Mouse (Mus musculus) heart, embryonic 14.5 days (tissue): ENCODE results near the gene Hivep3. TPM values are rescaled to one million over a fixed set of nuclear protein-coding genes. Genes with fewer than 3 reads are reported as not detected.

Experiments used
- ATAC-seq: fragments of 200-750 bp; cut with Nextera tagmentation; 2 replicates; pipeline ENCODE4 v1.8.0; 2017; ENCODE audit warnings: low read depth, moderate TSS enrichment; ENCODE audit not compliant: insufficient number of reproducible peaks, insufficient read depth, low FRiP score
- H3K27ac ChIP-seq, 2 experiments: fragments of 200-500 bp in 1 of 2; fragments of 300-500 bp in 1 of 2; sonication (generic) in 1 of 2; replicated peaks in 1 of 2; 2 replicates each; pipeline ENCODE4 v1.5.1; 2012 to 2014; ENCODE audit warnings: low read depth in 2 of 2, low read length in 2 of 2, control low read depth in 1 of 2, mild to moderate bottlenecking in 1 of 2, mixed read lengths in 1 of 2; ENCODE audit not compliant: control insufficient read depth in 1 of 2, insufficient read depth in 1 of 2
- H3K27me3 ChIP-seq: fragments of 300-500 bp; sonication (generic); 2 replicates; pipeline ENCODE4 v1.6.1; 2014; ENCODE audit warnings: mild to moderate bottlenecking, low read length, control low read depth; ENCODE audit not compliant: control insufficient read depth, insufficient read depth
- H3K36me3 ChIP-seq: fragments of 300-500 bp; sonication (generic); 2 replicates; pipeline ENCODE4 v1.6.1; 2014; ENCODE audit warnings: mild to moderate bottlenecking, control low read depth, low read length, mixed read lengths; ENCODE audit not compliant: control insufficient read depth, insufficient read depth
- H3K4me1 ChIP-seq, 2 experiments: fragments of 200-500 bp in 1 of 2; fragments of 300-500 bp in 1 of 2; sonication (generic) in 1 of 2; 2 replicates each; pipeline ENCODE4 v1.6.1; 2012 to 2014; ENCODE audit warnings: low read length in 2 of 2, control low read depth in 1 of 2, mixed read lengths in 1 of 2; ENCODE audit not compliant: control insufficient read depth in 2 of 2, insufficient read depth in 2 of 2
- H3K4me2 ChIP-seq: fragments of 300-500 bp; sonication (generic); 2 replicates; pipeline ENCODE4 v1.6.1; 2014; ENCODE audit warnings: mild to moderate bottlenecking, low read length
- H3K4me3 ChIP-seq, 2 experiments: fragments of 200-500 bp in 1 of 2; fragments of 300-500 bp in 1 of 2; sonication (generic) in 1 of 2; 2 replicates each; pipeline ENCODE4 v1.5.1; 2012 to 2014; ENCODE audit warnings: low read length in 2 of 2, mild to moderate bottlenecking in 2 of 2, control low read depth in 1 of 2, low read depth in 1 of 2, moderate library complexity in 1 of 2; ENCODE audit not compliant: control insufficient read depth in 1 of 2, insufficient read depth in 1 of 2
- H3K9ac ChIP-seq: fragments of 300-500 bp; sonication (generic); 2 replicates; pipeline ENCODE4 v1.6.1; 2014; ENCODE audit warnings: mild to moderate bottlenecking, low read length
- H3K9me3 ChIP-seq: fragments of 300-500 bp; sonication (generic); 2 replicates; pipeline ENCODE4 v1.6.1; 2016; ENCODE audit warnings: low read length, control low read depth; ENCODE audit not compliant: control insufficient read depth
- WGBS: fragments of 180-500 bp; shearing (Covaris S2); extraction: QIAGEN DNeasy Blood & Tissue Kit; methylation state at CpG from one replicate; pipeline ENCODE4 v1.1.7; 2014; 5-methylcytosine and 5-hydroxymethylcytosine counted together
- polyA plus RNA-seq: library from polyadenylated mRNA; unstranded; fragments of >200 nt; fragmentation: Nextera tagmentation; extraction: Ambion mirVana; gene quantifications from 2 replicates; pipeline ENCODE4 v1.2.1, GENCODE M21; 2014

The Hivep3 gene
- polyA plus RNA-seq, 1 experiment from 2014 or later, result 6.8 TPM

DNA sequence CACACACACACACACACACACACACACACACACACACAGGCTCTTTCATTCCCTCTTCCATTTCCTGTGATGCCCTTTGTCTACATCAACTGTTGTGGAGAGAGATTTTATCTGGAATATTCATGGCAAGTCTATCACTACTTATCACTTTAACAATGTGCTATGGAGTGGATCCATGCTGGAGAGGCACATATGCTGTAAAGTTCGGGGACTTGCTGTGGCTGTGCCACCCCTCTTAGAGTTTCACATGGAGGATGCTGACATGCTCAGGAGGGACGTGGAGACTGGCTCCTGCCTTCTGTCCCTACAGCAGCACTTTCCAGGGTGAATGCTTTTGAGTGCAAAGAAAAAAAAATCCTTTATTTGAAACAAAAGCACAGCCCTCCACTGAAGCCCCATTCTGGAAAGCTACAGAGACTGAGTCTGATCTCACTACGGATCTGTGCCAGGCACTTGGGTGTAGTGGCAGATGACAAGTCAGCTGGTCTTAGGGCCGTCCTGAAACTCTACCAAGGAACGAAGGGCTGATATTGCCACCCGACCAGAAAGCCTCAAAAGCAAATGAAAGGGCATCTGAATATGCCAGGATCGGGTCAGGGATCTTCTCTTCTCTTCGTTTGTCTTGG lies 143.1 kb downstream of the Hivep3 start:
- H3K36me3 ChIP-seq, result no peaks in the 10 kb centered on the region
- H3K27me3 ChIP-seq, result no peaks in the 10 kb centered on the region
- H3K9me3 ChIP-seq, result no peaks in the 10 kb centered on the region
- no peak overlapping the region for H3K4me2 ChIP-seq
- no peaks in the 10 kb centered on the region for H3K4me1 ChIP-seq
- no peak overlapping the region for H3K27ac ChIP-seq
- no peak overlapping the region for H3K9ac ChIP-seq
- WGBS, result 70% methylated on average over 8 of the region's 8 CpGs
- ATAC-seq, result no peak
- H3K4me3 ChIP-seq, result no peak overlapping the region

DNA sequence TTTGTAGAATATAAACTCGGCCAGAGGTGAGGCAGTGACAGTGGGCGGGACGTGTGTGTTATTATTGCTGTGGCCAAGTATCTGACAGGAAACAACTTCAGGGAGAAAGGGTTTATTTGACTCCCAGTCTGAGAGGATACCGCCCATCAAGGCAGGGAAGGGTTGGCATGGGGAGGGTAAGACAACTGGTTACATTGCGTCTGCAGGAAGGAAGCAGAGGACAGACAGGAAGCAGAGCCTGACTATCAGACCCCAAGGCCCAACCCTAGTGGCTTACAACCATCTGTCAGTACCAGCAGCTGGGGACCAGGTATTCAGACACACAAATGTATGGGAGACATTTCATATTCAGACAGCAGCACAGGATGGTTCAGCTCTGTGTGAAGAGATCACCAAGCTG lies 144.6 kb downstream of the Hivep3 start:
- ATAC-seq, result no peak
- Histone ChIP-seq H3K4me1 (no peaks in the 10 kb centered on the region), H3K9ac (no peak overlapping the region), H3K4me2 (no peak overlapping the region), H3K9me3 (no peaks in the 10 kb centered on the region), H3K4me3 (no peak overlapping the region), H3K27me3 (no peaks in the 10 kb centered on the region), H3K27ac (no peak overlapping the region), H3K36me3 (no peaks in the 10 kb centered on the region)
- 60% methylated on average over 5 of the region's 5 CpGs for whole genome bisulfite sequencing

DNA sequence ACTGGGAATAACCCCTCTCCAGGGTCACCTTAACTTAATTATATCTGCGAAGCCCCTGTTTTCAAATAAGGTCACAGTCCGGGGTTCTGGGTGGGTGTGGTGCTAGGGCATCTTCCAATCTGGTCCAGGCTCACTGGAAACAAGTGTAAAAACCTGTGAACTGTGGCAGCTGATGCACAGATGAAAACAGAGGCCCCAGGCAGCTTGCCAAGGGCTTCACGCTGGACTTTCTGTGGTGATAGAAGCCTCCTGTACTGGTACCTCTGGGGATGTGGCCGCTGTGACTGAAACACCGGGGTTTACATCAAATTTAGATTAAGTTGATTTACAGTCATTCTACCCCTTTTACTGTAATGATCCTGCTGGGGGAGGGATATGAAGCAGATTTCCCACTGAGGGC lies 146.1 kb downstream of the Hivep3 start:
- Histone ChIP-seq H3K27ac (no peak overlapping the region), H3K9me3 (no peaks in the 10 kb centered on the region), H3K4me2 (no peak overlapping the region), H3K36me3 (no peaks in the 10 kb centered on the region), H3K4me1 (no peaks in the 10 kb centered on the region), H3K27me3 (no peaks in the 10 kb centered on the region), H3K4me3 (no peak overlapping the region), H3K9ac (no peak overlapping the region)
- no peak for ATAC-seq
- 66% methylated on average over 5 of the region's 5 CpGs for WGBS

DNA sequence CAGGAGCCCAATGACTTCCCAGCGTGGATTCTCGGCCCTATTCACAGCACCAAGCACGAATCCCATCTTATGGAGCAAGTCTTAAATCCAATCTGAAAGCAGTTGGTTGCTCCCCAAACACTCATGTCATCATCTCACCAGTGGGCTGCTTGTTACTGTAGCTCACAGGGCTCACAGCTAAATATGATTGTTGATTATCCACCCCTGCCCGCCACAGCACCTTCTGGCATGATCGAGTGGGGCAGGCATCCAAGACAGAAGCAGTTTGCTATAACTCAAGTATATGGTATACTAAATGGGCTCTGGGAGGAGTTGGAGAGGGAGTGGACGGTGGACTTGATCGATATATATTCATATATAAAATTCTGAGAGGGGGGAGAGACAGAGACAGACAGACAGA lies 146.7 kb downstream of the Hivep3 start:
- 84% methylated on average over 7 of the region's 7 CpGs for WGBS
- Histone ChIP-seq H3K4me3 (no peak overlapping the region), H3K27me3 (no peaks in the 10 kb centered on the region), H3K9ac (no peak overlapping the region), H3K27ac (no peak overlapping the region), H3K36me3 (no peaks in the 10 kb centered on the region), H3K4me2 (no peak overlapping the region), H3K9me3 (no peaks in the 10 kb centered on the region), H3K4me1 (no peaks in the 10 kb centered on the region)
- no peak for ATAC-seq

DNA sequence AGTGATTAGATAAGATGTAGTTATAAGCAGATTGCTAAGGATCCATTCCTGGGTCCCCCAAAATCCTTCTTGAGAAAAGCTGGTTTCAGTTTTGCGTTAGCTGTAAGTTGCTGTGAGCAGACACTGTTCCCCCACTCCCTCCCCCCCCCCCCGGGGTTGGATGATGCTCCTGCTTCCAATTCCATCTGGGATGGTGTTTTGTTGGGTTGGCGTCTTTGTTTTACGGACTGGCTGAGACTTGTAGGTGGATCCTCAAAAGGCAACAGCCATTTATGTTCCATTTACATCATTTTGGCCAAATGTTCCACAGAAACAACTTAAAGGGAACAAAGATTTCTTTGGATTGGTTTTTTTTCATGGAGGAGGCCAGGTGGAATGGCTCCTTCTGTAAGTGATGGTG lies 147.7 kb downstream of the Hivep3 start:
- Histone ChIP-seq H3K4me2 (no peak overlapping the region), H3K27me3 (no peaks in the 10 kb centered on the region), H3K9ac (no peak overlapping the region), H3K4me1 (no peaks in the 10 kb centered on the region), H3K36me3 (no peaks in the 10 kb centered on the region), H3K9me3 (no peaks in the 10 kb centered on the region), H3K4me3 (no peak overlapping the region), H3K27ac (no peak overlapping the region)
- no peak for ATAC-seq
- WGBS, result 75% methylated on average over 4 of the region's 4 CpGs

DNA sequence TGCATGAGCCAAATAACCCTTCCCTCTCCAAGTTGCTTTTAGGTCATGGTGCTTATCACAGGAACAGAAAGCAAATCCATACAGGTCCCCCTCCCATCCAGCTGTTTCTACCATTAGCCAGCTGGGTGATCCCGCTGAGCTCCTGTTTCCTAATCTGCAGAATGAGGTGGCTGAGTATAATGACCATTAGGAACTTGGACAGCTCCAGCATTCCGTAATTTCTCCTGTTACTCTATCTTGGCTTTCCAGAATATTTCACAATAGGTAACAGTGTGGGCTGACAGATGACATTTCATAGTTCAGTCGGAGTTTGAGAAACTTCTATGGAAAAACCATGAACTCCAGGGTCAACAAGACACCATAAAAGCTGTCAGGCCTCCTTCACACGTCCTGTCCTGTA lies 148.8 kb downstream of the Hivep3 start:
- H3K36me3 ChIP-seq, result no peaks in the 10 kb centered on the region
- no peak overlapping the region for H3K4me3 ChIP-seq
- H3K9ac ChIP-seq, result no peak overlapping the region
- no peak overlapping the region for H3K4me2 ChIP-seq
- no peaks in the 10 kb centered on the region for H3K4me1 ChIP-seq
- no peaks in the 10 kb centered on the region for H3K27me3 ChIP-seq
- no peak overlapping the region for H3K27ac ChIP-seq
- no peaks in the 10 kb centered on the region for H3K9me3 ChIP-seq
- ATAC-seq, result no peak
- 27% methylated on average over 4 of the region's 4 CpGs for WGBS

DNA sequence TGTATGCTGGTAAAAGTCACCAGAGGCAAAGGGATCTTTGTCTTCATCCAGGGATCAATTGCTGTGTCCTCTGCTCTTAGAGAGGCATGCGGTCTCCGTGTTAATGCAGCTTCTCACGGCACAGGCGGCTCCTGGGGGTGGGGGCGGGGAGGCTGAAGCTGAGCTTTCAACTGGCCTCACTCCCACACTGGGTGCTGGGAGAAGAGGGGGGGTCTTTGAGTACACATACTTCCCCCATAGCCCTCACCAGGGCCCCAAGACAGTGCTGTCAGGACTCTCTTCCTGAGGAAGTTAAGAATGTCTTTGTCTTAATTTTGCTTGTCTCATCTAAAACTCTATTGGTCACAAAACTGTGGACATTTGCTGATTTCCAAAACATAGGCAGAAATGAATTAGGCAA lies 149.2 kb downstream of the Hivep3 start:
- no peaks in the 10 kb centered on the region for H3K4me1 ChIP-seq
- H3K9ac ChIP-seq, result no peak overlapping the region
- 36% methylated on average over 5 of the region's 5 CpGs for WGBS
- H3K27me3 ChIP-seq, result no peaks in the 10 kb centered on the region
- no peaks in the 10 kb centered on the region for H3K36me3 ChIP-seq
- no peak for ATAC-seq
- no peak overlapping the region for H3K4me2 ChIP-seq
- H3K27ac ChIP-seq, result no peak overlapping the region
- H3K4me3 ChIP-seq, result no peak overlapping the region
- no peaks in the 10 kb centered on the region for H3K9me3 ChIP-seq

DNA sequence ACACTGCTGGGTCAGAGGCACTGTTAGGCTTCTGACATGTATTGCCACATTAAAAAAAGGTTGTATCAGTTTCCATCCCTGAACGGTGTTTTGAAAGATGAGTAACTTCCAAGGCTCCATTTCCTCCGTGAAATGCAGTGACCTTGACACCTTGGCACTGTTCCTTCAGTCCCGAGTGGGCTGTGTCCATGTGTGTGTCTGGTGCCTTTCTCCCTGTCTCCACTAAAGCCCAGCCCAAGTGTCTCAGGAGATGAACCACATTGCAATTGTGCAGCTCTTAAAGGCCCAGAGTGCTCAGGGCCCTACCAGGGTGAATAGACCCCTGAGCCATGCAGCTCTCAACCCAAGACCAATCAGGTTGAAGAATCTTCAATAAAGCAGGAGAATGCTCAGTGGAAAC lies 153.0 kb downstream of the Hivep3 start:
- Histone ChIP-seq H3K9me3 (no peaks in the 10 kb centered on the region), H3K27me3 (no peaks in the 10 kb centered on the region), H3K27ac (no peak overlapping the region), H3K9ac (no peak overlapping the region), H3K4me3 (no peak overlapping the region), H3K36me3 (no peaks in the 10 kb centered on the region), H3K4me2 (no peak overlapping the region), H3K4me1 (no peaks in the 10 kb centered on the region)
- whole genome bisulfite sequencing, result 40% methylated on average over 3 of the region's 3 CpGs
- ATAC-seq, result no peak
